Mouse (Mus musculus) ES-Bruce4 (cell line): Measurements from ENCODE around the gene Tbcd. TPM values are rescaled to one million over a fixed set of nuclear protein-coding genes. Genes with fewer than 3 reads are reported as not detected.

ENCODE experiments used
- H3K27ac ChIP-seq: 2 replicates; pipeline ENCODE4 v1.5.1; 2012; ENCODE audit warnings: low read length, inconsistent platforms; ENCODE audit not compliant: insufficient read depth
- H3K27me3 ChIP-seq: 2 replicates; pipeline ENCODE4 v1.6.1; 2012; ENCODE audit warnings: mild to moderate bottlenecking, low read length, inconsistent platforms; ENCODE audit not compliant: control insufficient read depth, poor library complexity, insufficient read depth, severe bottlenecking
- H3K36me3 ChIP-seq: 2 replicates; pipeline ENCODE4 v1.6.1; 2012; ENCODE audit warnings: inconsistent platforms, mild to moderate bottlenecking, low read length, moderate library complexity; ENCODE audit not compliant: control insufficient read depth, poor library complexity, insufficient read depth, severe bottlenecking
- H3K4me1 ChIP-seq: one replicate; pipeline ENCODE4 v1.8.1; 2011; ENCODE audit warnings: low read length; ENCODE audit not compliant: control insufficient read depth, insufficient read depth
- H3K4me3 ChIP-seq: 2 replicates; pipeline ENCODE4 v1.5.1; 2011; ENCODE audit warnings: low read depth, mild to moderate bottlenecking, low read length
- H3K9ac ChIP-seq: 2 replicates; pipeline ENCODE4 v1.6.1; 2012; ENCODE audit warnings: low read depth, mild to moderate bottlenecking, inconsistent platforms; ENCODE audit not compliant: poor library complexity, severe bottlenecking
- H3K9me3 ChIP-seq: replicated peaks from 2 replicates; pipeline ENCODE4 v1.6.1; 2012; ENCODE audit warnings: mild to moderate bottlenecking, low read length, inconsistent platforms; ENCODE audit not compliant: control insufficient read depth, poor library complexity, insufficient read depth, severe bottlenecking
- CTCF ChIP-seq: IDR thresholded peaks from one replicate; pipeline ENCODE4 v1.8.1; 2011; ENCODE audit warnings: low read depth, low read length
- EP300 ChIP-seq: IDR thresholded peaks from 2 replicates; pipeline ENCODE4 v1.6.1; 2011; ENCODE audit warnings: low read depth, low read length; ENCODE audit not compliant: insufficient read depth
- POLR2A ChIP-seq: IDR thresholded peaks from one replicate; pipeline ENCODE4 v1.8.1; 2011; ENCODE audit warnings: low read length; ENCODE audit not compliant: insufficient read depth
- polyA plus RNA-seq: library from polyadenylated mRNA; stranded (reverse); fragments of >200 nt; gene quantifications from 2 replicates; pipeline ENCODE4 v1.2.4, GENCODE M21; 2011; ENCODE audit warnings: low read depth; ENCODE audit not compliant: missing spikeins, insufficient read depth, insufficient read length

Gene Tbcd
- polyA plus RNA-seq, 1 experiment = 49.7 TPM

DNA sequence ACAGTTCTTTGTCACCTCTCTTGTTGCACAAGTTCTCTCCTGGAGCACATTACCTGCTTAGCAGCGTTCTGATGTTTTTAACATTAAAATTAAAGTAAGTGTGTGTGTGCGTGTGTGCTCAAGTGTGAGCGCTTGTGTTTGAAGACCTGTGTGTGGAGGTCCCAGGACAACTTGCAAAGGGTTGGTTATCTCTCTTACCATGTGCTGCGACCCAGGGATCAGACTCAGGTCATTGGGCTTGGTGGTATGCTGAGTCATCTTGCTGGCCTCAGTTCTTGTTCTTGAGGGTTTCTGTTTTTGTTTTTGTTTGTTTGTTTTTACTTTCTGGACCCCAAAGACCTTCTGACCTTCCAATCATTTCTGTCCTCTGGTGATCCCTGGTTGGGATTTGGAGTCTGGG is 96.2 kb downstream of the Tbcd start:
- Histone ChIP-seq H3K4me3 (no peak overlapping the region), H3K4me1 (no peaks in the 10 kb centered on the region), H3K9me3 (no peaks in the 10 kb centered on the region), H3K9ac (no peak overlapping the region), H3K27ac (no peak overlapping the region), H3K27me3 (no peaks in the 10 kb centered on the region), H3K36me3 (no peaks in the 10 kb centered on the region)
- TF ChIP-seq POLR2A (no peak), CTCF (no peak), EP300 (no peak)

DNA sequence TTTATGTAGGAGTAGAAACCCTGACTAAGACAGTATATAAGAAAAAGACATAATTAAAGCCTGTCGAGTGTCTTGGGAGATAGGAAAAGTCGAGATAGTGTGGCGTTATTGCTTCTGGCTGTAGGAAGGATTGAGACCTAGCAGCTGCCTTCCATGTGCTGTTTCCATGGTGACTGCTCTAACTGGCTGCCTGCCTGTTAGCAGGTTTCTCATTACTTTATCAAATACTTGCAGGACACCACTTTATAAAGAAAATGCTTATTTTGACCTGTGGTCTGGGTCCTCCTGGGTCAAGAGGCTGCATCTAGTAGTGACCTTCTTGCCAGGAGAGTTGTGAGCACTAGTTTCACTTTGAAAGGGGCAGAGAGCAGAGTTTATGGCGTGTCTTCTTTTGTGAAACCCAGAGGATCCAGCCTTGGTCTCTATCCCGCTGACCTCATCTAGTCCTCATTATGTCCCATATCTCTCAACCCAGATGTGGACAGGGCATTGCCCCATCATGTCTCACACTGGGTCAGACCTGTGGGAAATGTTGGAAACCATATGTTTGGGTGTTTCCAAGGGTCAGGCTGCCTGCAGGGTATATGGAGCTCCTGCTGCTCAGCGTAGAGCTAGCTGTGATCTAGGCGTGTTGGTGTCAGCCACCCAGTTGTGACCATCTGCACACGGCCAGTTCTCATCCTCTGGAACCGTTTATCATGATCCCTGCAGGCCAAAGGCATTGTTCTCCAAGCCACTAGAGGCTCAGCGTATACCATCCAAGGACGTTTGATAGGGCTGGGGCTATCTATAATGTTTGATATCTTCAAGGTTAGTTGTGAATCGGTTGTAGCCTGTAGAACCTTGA is 97.5 kb downstream of the Tbcd start:
- TF ChIP-seq EP300 = no peak
- TF ChIP-seq POLR2A = no peak
- no peak for TF ChIP-seq CTCF
- Histone ChIP-seq H3K4me3 (no peak overlapping the region), H3K9ac (no peak overlapping the region), H3K4me1 (no peaks in the 10 kb centered on the region), H3K27ac (no peak overlapping the region), H3K27me3 (no peaks in the 10 kb centered on the region), H3K36me3 (no peaks in the 10 kb centered on the region), H3K9me3 (no peaks in the 10 kb centered on the region)

DNA sequence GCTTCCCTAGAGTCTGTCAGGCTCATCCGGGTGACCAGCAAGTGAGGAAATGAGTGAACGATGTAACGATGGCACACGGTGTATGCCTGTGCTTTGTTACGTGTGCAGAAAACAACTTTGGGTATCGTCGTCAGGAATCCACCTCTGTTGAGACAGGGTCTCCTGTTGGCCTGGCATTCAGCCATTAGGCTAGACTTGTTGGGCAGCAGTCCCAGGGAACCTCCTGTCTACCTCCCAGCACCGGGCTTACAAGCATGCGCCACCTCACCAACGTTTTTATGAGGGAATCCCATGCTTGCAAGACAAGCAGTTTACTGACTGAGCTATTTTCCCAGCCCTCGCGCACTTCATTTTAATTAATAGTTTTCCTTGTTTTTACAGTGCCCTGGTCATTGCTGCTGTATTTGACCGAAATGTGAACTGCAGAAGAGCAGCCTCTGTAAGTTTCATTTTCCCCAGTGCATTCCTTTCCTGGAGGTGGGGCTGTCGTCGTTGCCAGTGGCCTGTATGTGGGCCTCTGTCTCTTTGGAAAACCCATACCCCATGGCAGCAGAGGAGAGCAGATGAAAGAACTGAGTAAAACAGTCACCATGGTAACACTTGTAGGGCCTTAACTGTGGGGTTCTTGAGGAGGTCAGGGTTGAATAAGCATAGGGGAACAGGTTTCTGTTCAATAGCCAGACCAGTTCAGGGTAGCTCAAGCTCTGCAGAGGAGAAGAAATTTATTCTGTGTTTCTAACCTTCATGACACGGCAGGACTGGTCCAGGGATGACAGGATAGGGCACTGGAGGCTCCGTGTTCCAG is 98.3 kb downstream of the Tbcd start:
- Histone ChIP-seq H3K36me3 (no peaks in the 10 kb centered on the region), H3K27ac (no peak overlapping the region), H3K9ac (no peak overlapping the region), H3K27me3 (no peaks in the 10 kb centered on the region), H3K9me3 (no peaks in the 10 kb centered on the region), H3K4me3 (no peak overlapping the region), H3K4me1 (no peaks in the 10 kb centered on the region)
- TF ChIP-seq POLR2A (no peak), CTCF (no peak), EP300 (no peak)

DNA sequence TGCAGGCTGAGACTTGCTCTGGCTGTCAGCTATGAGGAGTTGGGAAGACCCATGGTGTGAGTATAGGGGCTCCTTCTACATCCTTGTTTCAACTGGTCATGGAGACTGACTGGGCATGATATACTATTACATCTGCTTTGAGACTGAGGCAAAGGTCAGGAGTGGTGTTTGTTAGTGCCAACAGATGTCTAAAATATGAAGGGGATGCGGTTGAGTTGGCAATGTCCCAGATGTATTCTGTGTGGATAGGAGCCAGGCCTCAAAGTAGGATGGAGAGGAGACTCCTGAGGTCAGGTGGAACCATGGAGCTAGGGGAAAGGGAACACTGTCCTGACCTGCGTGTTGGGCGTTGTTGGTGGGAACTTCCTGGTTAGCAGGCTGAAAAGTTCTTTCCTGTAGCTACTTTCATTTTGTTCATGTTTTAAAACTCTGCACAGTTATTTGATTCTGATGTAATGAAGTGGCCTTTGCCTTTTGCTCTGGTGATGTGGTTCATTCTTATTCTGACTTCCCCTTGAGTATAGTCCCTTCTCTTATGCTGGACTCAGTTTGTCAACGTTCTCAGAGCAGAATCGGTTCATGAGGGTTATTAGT is 99.6 kb downstream of the Tbcd start:
- H3K4me1 ChIP-seq = no peaks in the 10 kb centered on the region
- no peaks in the 10 kb centered on the region for H3K27me3 ChIP-seq
- H3K4me3 ChIP-seq = no peak overlapping the region
- no peak overlapping the region for H3K9ac ChIP-seq
- no peak overlapping the region for H3K27ac ChIP-seq
- no peaks in the 10 kb centered on the region for H3K9me3 ChIP-seq
- TF ChIP-seq POLR2A (no peak), EP300 (no peak), CTCF (no peak)
- no peaks in the 10 kb centered on the region for H3K36me3 ChIP-seq

DNA sequence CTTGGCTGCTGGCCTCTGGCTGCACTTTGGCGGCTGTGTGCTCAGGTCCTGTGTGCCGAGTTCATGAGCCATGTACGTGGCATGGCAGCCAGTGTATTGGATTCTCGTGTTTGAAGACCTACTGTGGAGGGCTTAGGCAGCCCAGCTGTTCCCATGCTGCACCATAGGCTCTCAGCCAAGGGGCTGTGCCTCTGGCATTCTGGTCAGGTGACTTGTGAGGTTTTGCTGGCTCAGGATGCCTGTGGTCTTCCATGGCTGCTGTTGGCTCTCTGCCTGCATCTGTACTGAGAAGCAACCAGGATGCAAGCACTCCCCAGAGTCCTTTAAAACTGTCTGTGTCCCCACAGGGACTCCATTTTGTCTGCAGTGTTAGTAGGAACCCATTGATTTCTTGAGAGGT is 100.4 kb downstream of the Tbcd start:
- Histone ChIP-seq H3K4me3 (no peak overlapping the region), H3K9ac (no peak overlapping the region), H3K36me3 (no peaks in the 10 kb centered on the region), H3K27me3 (no peaks in the 10 kb centered on the region), H3K27ac (no peak overlapping the region), H3K9me3 (no peaks in the 10 kb centered on the region), H3K4me1 (no peaks in the 10 kb centered on the region)
- no peak for TF ChIP-seq CTCF
- TF ChIP-seq EP300 = no peak
- TF ChIP-seq POLR2A = no peak
